Mouse (Mus musculus) MEL (cell line): Measurements from ENCODE around the gene Cic. TPM values are rescaled to one million over a fixed set of nuclear protein-coding genes. Genes with fewer than 3 reads are reported as not detected.

Source experiments
- DNase-seq: peaks from one replicate; pipeline ENCODE4 v3.0.0; 2011; ENCODE audit warnings: low read depth, low spot score
- H3K27ac ChIP-seq: 2 replicates; pipeline ENCODE4 v1.5.1; 2012; ENCODE audit warnings: low read depth, mild to moderate bottlenecking, control low read depth, low read length, moderate library complexity; ENCODE audit not compliant: control insufficient read depth
- H3K27me3 ChIP-seq, 2 experiments: fragments of 150-350 bp in 1 of 2; sonication (generic) in 1 of 2; 2 replicates each; pipeline ENCODE4 v1.6.1; 2012; ENCODE audit warnings: low read length in 2 of 2, mild to moderate bottlenecking in 2 of 2, improper control_type of control experiment in 1 of 2, moderate library complexity in 1 of 2; ENCODE audit not compliant: insufficient read depth in 2 of 2, control insufficient read depth in 1 of 2
- H3K36me3 ChIP-seq, 2 experiments: 2 replicates each; pipeline ENCODE4 v1.6.1; 2012 to 2014; ENCODE audit warnings: low read length in 2 of 2, improper control_type of control experiment in 1 of 2, inconsistent platforms in 1 of 2, mild to moderate bottlenecking in 1 of 2; ENCODE audit not compliant: insufficient read depth in 2 of 2, control insufficient read depth in 1 of 2
- H3K4me1 ChIP-seq, 2 experiments: fragments of 150-350 bp in 1 of 2; sonication (generic) in 1 of 2; 2 replicates each; pipeline ENCODE4 v1.6.1; 2012; ENCODE audit warnings: low read length in 2 of 2, improper control_type of control experiment in 1 of 2, mild to moderate bottlenecking in 1 of 2; ENCODE audit not compliant: insufficient read depth in 2 of 2, control insufficient read depth in 1 of 2
- H3K4me3 ChIP-seq, 2 experiments: fragments of 150-350 bp in 1 of 2; sonication (generic) in 1 of 2; 2 replicates each; pipeline ENCODE4 v1.5.1; 2012; ENCODE audit warnings: low read depth in 2 of 2, low read length in 2 of 2, mild to moderate bottlenecking in 2 of 2, moderate library complexity in 2 of 2, control low read depth in 1 of 2, improper control_type of control experiment in 1 of 2; ENCODE audit not compliant: control insufficient read depth in 1 of 2, insufficient read depth in 1 of 2
- H3K79me2 ChIP-seq: 2 replicates; pipeline ENCODE4 v1.6.1; 2012; ENCODE audit warnings: mild to moderate bottlenecking, low read length, moderate library complexity; ENCODE audit not compliant: control insufficient read depth, poor library complexity, insufficient read depth
- H3K9ac ChIP-seq: 2 replicates; pipeline ENCODE4 v1.6.1; 2012; ENCODE audit warnings: low read depth, mild to moderate bottlenecking, control low read depth, low read length, moderate library complexity; ENCODE audit not compliant: control insufficient read depth, poor library complexity, severe bottlenecking
- H3K9me3 ChIP-seq: fragments of 150-350 bp; sonication (generic); replicated peaks from 2 replicates; pipeline ENCODE4 v1.6.1; 2012; ENCODE audit warnings: mild to moderate bottlenecking, low read length, improper control_type of control experiment, moderate library complexity; ENCODE audit not compliant: insufficient read depth
- CHD1 ChIP-seq: IDR thresholded peaks from 2 replicates; pipeline ENCODE4 v1.6.1; 2012; ENCODE audit warnings: low read depth, mild to moderate bottlenecking, inconsistent platforms, low read length, improper control_type of control experiment
- CHD2 ChIP-seq: IDR thresholded peaks from 2 replicates; pipeline ENCODE4 v1.6.1; 2011; ENCODE audit warnings: low read length, improper control_type of control experiment
- E2F4 ChIP-seq: IDR thresholded peaks from 2 replicates; pipeline ENCODE4 v1.6.1; 2011; ENCODE audit warnings: low read depth, low read length, improper control_type of control experiment, borderline replicate concordance
- ELF1 ChIP-seq: IDR thresholded peaks from 2 replicates; pipeline ENCODE4 v1.6.1; 2014; ENCODE audit warnings: low read depth, mild to moderate bottlenecking, inconsistent platforms, low read length, improper control_type of control experiment, moderate library complexity
- KAT2A ChIP-seq: conservative IDR thresholded peaks from 2 replicates; pipeline ENCODE4 v1.6.1; 2012; ENCODE audit warnings: low read depth, low read length, improper control_type of control experiment, inconsistent platforms
- MEF2A ChIP-seq: IDR thresholded peaks from 2 replicates; pipeline ENCODE4 v1.6.1; 2014; ENCODE audit warnings: low read depth, mild to moderate bottlenecking, inconsistent platforms, low read length, improper control_type of control experiment; ENCODE audit not compliant: poor library complexity, insufficient replicate concordance, severe bottlenecking; ENCODE audit errors: extremely low read depth
- MXI1 ChIP-seq: IDR thresholded peaks from 2 replicates; pipeline ENCODE4 v1.6.1; 2011; ENCODE audit warnings: mild to moderate bottlenecking, low read depth, low read length, improper control_type of control experiment
- NRF1 ChIP-seq: IDR thresholded peaks from 2 replicates; pipeline ENCODE4 v1.6.1; 2014; ENCODE audit warnings: low read depth, mild to moderate bottlenecking, inconsistent platforms, low read length, improper control_type of control experiment, moderate library complexity; ENCODE audit not compliant: poor library complexity, insufficient read depth, severe bottlenecking
- POLR2A ChIP-seq, 2 experiments: IDR thresholded peaks; 2 replicates each; pipeline ENCODE4 v1.6.1; 2011 to 2012; ENCODE audit warnings: low read length in 2 of 2, mild to moderate bottlenecking in 2 of 2, control low read depth in 1 of 2, improper control_type of control experiment in 1 of 2, low read depth in 1 of 2, moderate library complexity in 1 of 2; ENCODE audit not compliant: control insufficient read depth in 1 of 2, insufficient read depth in 1 of 2, poor library complexity in 1 of 2
- SMC3 ChIP-seq: IDR thresholded peaks from 2 replicates; pipeline ENCODE4 v1.6.1; 2011; ENCODE audit warnings: low read depth, low read length, improper control_type of control experiment
- TBP ChIP-seq: IDR thresholded peaks from 2 replicates; pipeline ENCODE4 v1.8.0; 2011; ENCODE audit warnings: low read depth, low read length, improper control_type of control experiment
- UBTF ChIP-seq: IDR thresholded peaks from 2 replicates; pipeline ENCODE4 v1.6.1; 2012; ENCODE audit warnings: low read depth, mild to moderate bottlenecking, inconsistent platforms, low read length, improper control_type of control experiment, moderate library complexity, borderline replicate concordance; ENCODE audit not compliant: insufficient read depth
- USF2 ChIP-seq, 2 experiments: IDR thresholded peaks; 2 replicates each; pipeline ENCODE4 v1.6.1; 2011 to 2012; ENCODE audit warnings: improper control_type of control experiment in 2 of 2, low read length in 2 of 2, borderline replicate concordance in 1 of 2, inconsistent platforms in 1 of 2, low read depth in 1 of 2, mild to moderate bottlenecking in 1 of 2; ENCODE audit not compliant: insufficient read depth in 1 of 2
- ZMIZ1 ChIP-seq: IDR thresholded peaks from 2 replicates; pipeline ENCODE4 v1.6.1; 2012; ENCODE audit warnings: low read depth, mild to moderate bottlenecking, inconsistent platforms, low read length, improper control_type of control experiment, moderate library complexity
- ZNF384 ChIP-seq: IDR thresholded peaks from 2 replicates; pipeline ENCODE4 v1.6.1; 2012; ENCODE audit warnings: low read depth, mild to moderate bottlenecking, inconsistent platforms, low read length, improper control_type of control experiment
- polyA plus RNA-seq, 2 experiments: library from polyadenylated mRNA; stranded (reverse) in 1 of 2; unstranded in 1 of 2; fragments of >175 nt in 1 of 2; fragments of >200 nt in 1 of 2; gene quantifications; 2 replicates each; pipeline versions ENCODE4 v1.2.1 to v1.2.4; 2012; ENCODE audit warnings: low replicate concordance in 2 of 2, low read depth in 1 of 2; ENCODE audit not compliant: insufficient read length in 2 of 2, insufficient read depth in 1 of 2, missing spikeins in 1 of 2
- total RNA-seq: library from RNA; depleted of rRNA; stranded (reverse); fragments of 300-350 nt; gene quantifications from 2 replicates; pipeline ENCODE4 v1.2.3, GENCODE M21; 2012; rRNA removed

Cic gene
- total and polyA plus RNA-seq, 3 experiments: 56.6 to 157 (median 157) TPM

DNA sequence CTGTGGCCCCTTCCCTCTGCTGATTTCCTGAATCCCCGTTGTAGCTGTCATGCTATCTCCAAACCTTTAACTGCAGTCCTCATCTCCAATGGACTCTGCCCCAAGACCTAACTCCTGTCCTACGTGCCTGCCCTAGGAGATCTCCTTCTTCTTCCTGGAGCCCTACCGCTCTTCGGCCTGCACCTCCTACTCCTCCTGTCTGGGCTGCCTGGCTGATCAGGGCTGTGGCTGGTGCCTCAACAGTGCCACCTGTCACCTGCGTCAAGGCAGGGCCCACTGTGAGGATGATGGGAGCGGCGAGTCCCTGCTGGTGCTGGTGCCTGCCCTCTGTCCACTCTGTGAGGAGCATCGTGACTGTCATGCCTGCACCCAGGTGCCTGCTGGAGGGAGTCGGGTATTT is 71.8 kb downstream of the Cic start:
- 0 out of 4 replicates have a peak, but pooled peaks cover 0 to 2% of the 10 kb centered on the region in 2 experiments for H3K36me3 ChIP-seq
- no peak overlapping the region for H3K27ac ChIP-seq
- no peaks in the 10 kb centered on the region for H3K79me2 ChIP-seq
- TF ChIP-seq CHD1 (no peak), ZNF384 (no peak), ZMIZ1 (no peak), USF2 (IDR thresholded peaks at IDR 0.05; ENCODE audit: borderline replicate concordance in 1 of 2, insufficient read depth in 1 of 2, low read depth in 1 of 2, low read length in 2 of 2) (no peak), ELF1 (no peak), UBTF (no peak), POLR2A (IDR thresholded peaks at IDR 0.05; ENCODE audit: control insufficient read depth in 1 of 2, insufficient read depth in 1 of 2, low read depth in 1 of 2, low read length in 2 of 2, poor library complexity in 1 of 2) (no peak), MEF2A (no peak)
- no peaks in the 10 kb centered on the region for H3K27me3 ChIP-seq
- H3K9me3 ChIP-seq: no peaks in the 10 kb centered on the region
- H3K4me3 ChIP-seq: no peak overlapping the region
- DNase-seq: no peak
- no peaks in the 10 kb centered on the region for H3K4me1 ChIP-seq
- H3K9ac ChIP-seq: no peak overlapping the region

GRCm38 (mm10) chr7:25341000-25341784 is 73.7 kb downstream of the Cic start:
- no peaks in the 10 kb centered on the region for H3K79me2 ChIP-seq
- H3K27ac ChIP-seq: no peak overlapping the region
- H3K36me3 ChIP-seq: 0 out of 4 replicates have a peak, but pooled peaks cover 0 to 2% of the 10 kb centered on the region in 2 experiments
- no peak overlapping the region for H3K4me3 ChIP-seq
- TF ChIP-seq MXI1 (no peak), SMC3 (no peak), NRF1 (no peak), CHD2 (no peak), POLR2A (IDR thresholded peaks at IDR 0.05; ENCODE audit: control insufficient read depth in 1 of 2, insufficient read depth in 1 of 2, low read depth in 1 of 2, low read length in 2 of 2, poor library complexity in 1 of 2) (no peak), KAT2A (no peak), E2F4 (no peak), TBP (no peak)
- no peak for DNase-seq
- H3K4me1 ChIP-seq: no peaks in the 10 kb centered on the region
- H3K27me3 ChIP-seq: no peaks in the 10 kb centered on the region
- H3K9me3 ChIP-seq: no peaks in the 10 kb centered on the region
- no peak overlapping the region for H3K9ac ChIP-seq

Other genes starting within 250 kb of the Cic start
- 3.5 and 4.6 TPM in 2 replicates for gene Grik5, start 195.4 kb upstream of the Cic start, total RNA-seq
- 10 to 100 TPM in 1 of 2 experiments, not detected in 1; 22.0 TPM for gene Grik5, start 195.4 kb upstream of the Cic start, polyA plus RNA-seq
- gene Zfp574, start 195.1 kb upstream of the Cic start, total RNA-seq: 15.0 and 16.3 TPM in 2 replicates
- 10 to 100 TPM in 1 of 2 experiments, not detected in 1; 30.2 TPM for gene Zfp574, start 195.1 kb upstream of the Cic start, polyA plus RNA-seq
- gene Pou2f2, start 88.0 kb upstream of the Cic start, total RNA-seq: 0.73 and 0.75 TPM in 2 replicates
- 1 to 10 TPM in 1 of 2 experiments, not detected in 1; 6.4 TPM for gene Pou2f2, start 88.0 kb upstream of the Cic start, polyA plus RNA-seq
- 25.2 and 28.2 TPM in 2 replicates for gene Dedd2, start 47.1 kb upstream of the Cic start, total RNA-seq
- gene Dedd2, start 47.1 kb upstream of the Cic start, polyA plus RNA-seq: 10 to 100 TPM in 1 of 2 experiments, not detected in 1; 36.6 TPM
- 8.4 and 9.5 TPM in 2 replicates for gene Zfp526, start 46.3 kb upstream of the Cic start, total RNA-seq
- 10 to 100 TPM in 1 of 2 experiments, not detected in 1; 14.8 TPM for gene Zfp526, start 46.3 kb upstream of the Cic start, polyA plus RNA-seq
- gene Gsk3a, start 29.9 kb upstream of the Cic start, total RNA-seq: 59.8 and 61.5 TPM in 2 replicates
- 100 to 1,000 TPM in 1 of 2 experiments, 10 to 100 TPM in 1; 86.6 to 149 TPM for gene Gsk3a, start 29.9 kb upstream of the Cic start, polyA plus RNA-seq
- 18.4 and 24.6 TPM in 2 replicates for gene Erf, start 16.9 kb upstream of the Cic start, total RNA-seq
- gene Erf, start 16.9 kb upstream of the Cic start, polyA plus RNA-seq: 10 to 100 TPM in 1 of 2 experiments, not detected in 1; 33.2 TPM
- gene Pafah1b3, start 30.3 kb downstream of the Cic start, total RNA-seq: 85.1 and 85.6 TPM in 2 replicates
- gene Pafah1b3, start 30.3 kb downstream of the Cic start, polyA plus RNA-seq: 100 to 1,000 TPM; 110 to 180 TPM
- gene Prr19, start 33.7 kb downstream of the Cic start, total RNA-seq: not detected in 2 replicates
- under 1 TPM in 1 of 2 experiments, not detected in 1; 0.11 TPM for gene Prr19, start 33.7 kb downstream of the Cic start, polyA plus RNA-seq
- gene Tmem145, start 38.4 kb downstream of the Cic start, total RNA-seq: not detected in 2 replicates
- gene Tmem145, start 38.4 kb downstream of the Cic start, polyA plus RNA-seq: not detected
- gene Megf8, start 49.5 kb downstream of the Cic start, total RNA-seq: 12.7 and 13.1 TPM in 2 replicates
- 10 to 100 TPM in 1 of 2 experiments, not detected in 1; 22.0 TPM for gene Megf8, start 49.5 kb downstream of the Cic start, polyA plus RNA-seq
- not detected in 2 replicates for gene Cnfn, start 102.0 kb downstream of the Cic start, total RNA-seq
- gene Cnfn, start 102.0 kb downstream of the Cic start, polyA plus RNA-seq: not detected
- gene Lipe, start 131.0 kb downstream of the Cic start, total RNA-seq: 4.1 and 4.5 TPM in 2 replicates
- gene Lipe, start 131.0 kb downstream of the Cic start, polyA plus RNA-seq: 10 to 100 TPM in 1 of 2 experiments, not detected in 1; 15.4 TPM
- not detected in 2 replicates for gene Cxcl17, start 145.2 kb downstream of the Cic start, total RNA-seq
- not detected for gene Cxcl17, start 145.2 kb downstream of the Cic start, polyA plus RNA-seq
- 0.27 and 0.46 TPM in 2 replicates for gene Ceacam1, start 209.9 kb downstream of the Cic start, total RNA-seq
- gene Ceacam1, start 209.9 kb downstream of the Cic start, polyA plus RNA-seq: 1 to 10 TPM in 1 of 2 experiments, not detected in 1; 1.5 TPM